Mouse (Mus musculus) MEL (cell line): ENCODE data around the gene Edc3. TPM values are rescaled to one million over a fixed set of nuclear protein-coding genes. Genes with fewer than 3 reads are reported as not detected.

Experiments
- DNase-seq: peaks from one replicate; pipeline ENCODE4 v3.0.0; 2011; ENCODE audit warnings: low read depth, low spot score
- H3K27ac ChIP-seq: 2 replicates; pipeline ENCODE4 v1.5.1; 2012; ENCODE audit warnings: low read depth, mild to moderate bottlenecking, control low read depth, low read length, moderate library complexity; ENCODE audit not compliant: control insufficient read depth
- H3K27me3 ChIP-seq, 2 experiments: fragments of 150-350 bp in 1 of 2; sonication (generic) in 1 of 2; 2 replicates each; pipeline ENCODE4 v1.6.1; 2012; ENCODE audit warnings: low read length in 2 of 2, mild to moderate bottlenecking in 2 of 2, improper control_type of control experiment in 1 of 2, moderate library complexity in 1 of 2; ENCODE audit not compliant: insufficient read depth in 2 of 2, control insufficient read depth in 1 of 2
- H3K36me3 ChIP-seq, 2 experiments: 2 replicates each; pipeline ENCODE4 v1.6.1; 2012 to 2014; ENCODE audit warnings: low read length in 2 of 2, improper control_type of control experiment in 1 of 2, inconsistent platforms in 1 of 2, mild to moderate bottlenecking in 1 of 2; ENCODE audit not compliant: insufficient read depth in 2 of 2, control insufficient read depth in 1 of 2
- H3K4me1 ChIP-seq, 2 experiments: fragments of 150-350 bp in 1 of 2; sonication (generic) in 1 of 2; 2 replicates each; pipeline ENCODE4 v1.6.1; 2012; ENCODE audit warnings: low read length in 2 of 2, improper control_type of control experiment in 1 of 2, mild to moderate bottlenecking in 1 of 2; ENCODE audit not compliant: insufficient read depth in 2 of 2, control insufficient read depth in 1 of 2
- H3K4me3 ChIP-seq, 2 experiments: fragments of 150-350 bp in 1 of 2; sonication (generic) in 1 of 2; 2 replicates each; pipeline ENCODE4 v1.5.1; 2012; ENCODE audit warnings: low read depth in 2 of 2, low read length in 2 of 2, mild to moderate bottlenecking in 2 of 2, moderate library complexity in 2 of 2, control low read depth in 1 of 2, improper control_type of control experiment in 1 of 2; ENCODE audit not compliant: control insufficient read depth in 1 of 2, insufficient read depth in 1 of 2
- H3K79me2 ChIP-seq: 2 replicates; pipeline ENCODE4 v1.6.1; 2012; ENCODE audit warnings: mild to moderate bottlenecking, low read length, moderate library complexity; ENCODE audit not compliant: control insufficient read depth, poor library complexity, insufficient read depth
- H3K9ac ChIP-seq: 2 replicates; pipeline ENCODE4 v1.6.1; 2012; ENCODE audit warnings: low read depth, mild to moderate bottlenecking, control low read depth, low read length, moderate library complexity; ENCODE audit not compliant: control insufficient read depth, poor library complexity, severe bottlenecking
- H3K9me3 ChIP-seq: fragments of 150-350 bp; sonication (generic); replicated peaks from 2 replicates; pipeline ENCODE4 v1.6.1; 2012; ENCODE audit warnings: mild to moderate bottlenecking, low read length, improper control_type of control experiment, moderate library complexity; ENCODE audit not compliant: insufficient read depth
- BHLHE40 ChIP-seq: IDR thresholded peaks from 2 replicates; pipeline ENCODE4 v1.6.1; 2012; ENCODE audit warnings: low read depth, mild to moderate bottlenecking, inconsistent platforms, low read length, improper control_type of control experiment, borderline replicate concordance
- CHD1 ChIP-seq: IDR thresholded peaks from 2 replicates; pipeline ENCODE4 v1.6.1; 2012; ENCODE audit warnings: low read depth, mild to moderate bottlenecking, inconsistent platforms, low read length, improper control_type of control experiment
- CHD2 ChIP-seq: IDR thresholded peaks from 2 replicates; pipeline ENCODE4 v1.6.1; 2011; ENCODE audit warnings: low read length, improper control_type of control experiment
- E2F4 ChIP-seq: IDR thresholded peaks from 2 replicates; pipeline ENCODE4 v1.6.1; 2011; ENCODE audit warnings: low read depth, low read length, improper control_type of control experiment, borderline replicate concordance
- ELF1 ChIP-seq: IDR thresholded peaks from 2 replicates; pipeline ENCODE4 v1.6.1; 2014; ENCODE audit warnings: low read depth, mild to moderate bottlenecking, inconsistent platforms, low read length, improper control_type of control experiment, moderate library complexity
- EP300 ChIP-seq, 2 experiments: IDR thresholded peaks; 2 replicates each; pipeline ENCODE4 v1.6.1; 2011; ENCODE audit warnings: improper control_type of control experiment in 2 of 2, low read length in 2 of 2, low read depth in 1 of 2, mild to moderate bottlenecking in 1 of 2
- ETS1 ChIP-seq: IDR thresholded peaks from 2 replicates; pipeline ENCODE4 v1.6.1; 2012; ENCODE audit warnings: low read depth, mild to moderate bottlenecking, inconsistent platforms, low read length, improper control_type of control experiment, moderate library complexity
- HCFC1 ChIP-seq: IDR thresholded peaks from 2 replicates; pipeline ENCODE4 v1.6.1; 2012; ENCODE audit warnings: low read depth, mild to moderate bottlenecking, inconsistent platforms, low read length, improper control_type of control experiment, moderate library complexity
- KAT2A ChIP-seq: conservative IDR thresholded peaks from 2 replicates; pipeline ENCODE4 v1.6.1; 2012; ENCODE audit warnings: low read depth, low read length, improper control_type of control experiment, inconsistent platforms
- MAZ ChIP-seq: IDR thresholded peaks from 2 replicates; pipeline ENCODE4 v1.6.1; 2012; ENCODE audit warnings: low read depth, mild to moderate bottlenecking, inconsistent platforms, low read length, improper control_type of control experiment
- NELFE ChIP-seq: IDR thresholded peaks from 2 replicates; pipeline ENCODE4 v1.6.1; 2011; ENCODE audit warnings: low read depth, low read length, improper control_type of control experiment
- NRF1 ChIP-seq: IDR thresholded peaks from 2 replicates; pipeline ENCODE4 v1.6.1; 2014; ENCODE audit warnings: low read depth, mild to moderate bottlenecking, inconsistent platforms, low read length, improper control_type of control experiment, moderate library complexity; ENCODE audit not compliant: poor library complexity, insufficient read depth, severe bottlenecking
- POLR2A ChIP-seq, 2 experiments: IDR thresholded peaks; 2 replicates each; pipeline ENCODE4 v1.6.1; 2011 to 2012; ENCODE audit warnings: low read length in 2 of 2, mild to moderate bottlenecking in 2 of 2, control low read depth in 1 of 2, improper control_type of control experiment in 1 of 2, low read depth in 1 of 2, moderate library complexity in 1 of 2; ENCODE audit not compliant: control insufficient read depth in 1 of 2, insufficient read depth in 1 of 2, poor library complexity in 1 of 2
- POLR2AphosphoS2 ChIP-seq: IDR thresholded peaks from 2 replicates; pipeline ENCODE4 v1.6.1; 2011; ENCODE audit warnings: low read length, improper control_type of control experiment
- SIN3A ChIP-seq: IDR thresholded peaks from 2 replicates; pipeline ENCODE4 v1.6.1; 2012; ENCODE audit warnings: low read length, improper control_type of control experiment, inconsistent platforms
- TAL1 ChIP-seq: IDR thresholded peaks from 2 replicates; pipeline ENCODE4 v1.6.1; 2012; ENCODE audit warnings: mild to moderate bottlenecking, inconsistent platforms, low read length, moderate library complexity, mixed read lengths
- TCF12 ChIP-seq: IDR thresholded peaks from 2 replicates; pipeline ENCODE4 v1.6.1; 2014; ENCODE audit warnings: low read depth, mild to moderate bottlenecking, inconsistent platforms, low read length, improper control_type of control experiment, moderate library complexity
- UBTF ChIP-seq: IDR thresholded peaks from 2 replicates; pipeline ENCODE4 v1.6.1; 2012; ENCODE audit warnings: low read depth, mild to moderate bottlenecking, inconsistent platforms, low read length, improper control_type of control experiment, moderate library complexity, borderline replicate concordance; ENCODE audit not compliant: insufficient read depth
- ZC3H11A ChIP-seq: IDR thresholded peaks from 2 replicates; pipeline ENCODE4 v1.6.1; 2012; ENCODE audit warnings: low read depth, mild to moderate bottlenecking, inconsistent platforms, low read length, improper control_type of control experiment
- ZKSCAN1 ChIP-seq: IDR thresholded peaks from 2 replicates; pipeline ENCODE4 v1.6.1; 2012; ENCODE audit warnings: low read depth, mild to moderate bottlenecking, inconsistent platforms, low read length, improper control_type of control experiment, moderate library complexity
- polyA plus RNA-seq, 2 experiments: library from polyadenylated mRNA; stranded (reverse) in 1 of 2; unstranded in 1 of 2; fragments of >175 nt in 1 of 2; fragments of >200 nt in 1 of 2; gene quantifications; 2 replicates each; pipeline versions ENCODE4 v1.2.1 to v1.2.4; 2012; ENCODE audit warnings: low replicate concordance in 2 of 2, low read depth in 1 of 2; ENCODE audit not compliant: insufficient read length in 2 of 2, insufficient read depth in 1 of 2, missing spikeins in 1 of 2
- total RNA-seq: library from RNA; depleted of rRNA; stranded (reverse); fragments of 300-350 nt; gene quantifications from 2 replicates; pipeline ENCODE4 v1.2.3, GENCODE M21; 2012; rRNA removed

The Edc3 gene
- 7.2 and 8.0 TPM in 2 replicates for total RNA-seq
- 10 to 100 TPM in 1 of 2 experiments, not detected in 1; 25.7 TPM for polyA plus RNA-seq

DNA sequence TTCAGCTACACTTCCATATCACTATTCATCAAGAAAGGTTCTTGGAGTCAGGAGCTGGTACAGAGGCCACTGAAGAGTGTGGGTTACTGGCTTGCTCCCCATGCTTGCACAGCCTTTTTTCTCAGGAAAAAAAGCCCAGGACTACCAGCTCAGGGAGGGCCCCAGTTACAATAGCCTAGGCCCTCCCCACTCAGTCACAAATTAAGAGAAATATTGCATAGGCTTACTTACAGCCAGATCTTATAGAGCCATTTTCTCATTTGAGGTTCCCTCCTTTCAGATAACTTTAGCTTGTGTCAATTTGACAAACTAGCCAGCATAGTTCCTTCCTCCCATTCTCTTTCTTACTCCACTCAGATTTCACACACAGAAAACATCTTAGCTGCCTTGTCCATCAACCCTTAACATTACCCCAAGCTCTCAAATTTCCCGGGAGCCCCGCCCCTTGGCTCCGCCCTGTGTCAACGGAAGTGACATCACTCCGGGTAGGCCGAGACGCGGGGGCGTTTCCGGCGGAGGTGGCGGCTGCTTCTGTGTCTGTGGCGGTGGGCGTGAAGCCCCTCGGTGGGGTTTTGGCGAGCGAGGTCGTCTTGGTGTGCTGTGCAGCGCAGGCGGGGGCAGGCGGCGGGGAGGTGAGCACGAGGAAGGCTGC, at the start of gene Edc3:
TSS of gene Edc3 (plus strand) at position 473 of the 652 bp plus-strand sequence.
- Histone ChIP-seq H3K27ac (peak within 1 kb of the TSS; percentile 65), H3K9me3 (no peaks in the 10 kb centered on the region), H3K4me3 (peak within 1 kb of the TSS; percentile 84 to 91), H3K36me3 (peaks cover 3 to 8% of the 10 kb centered on the region in 2 experiments; a peak in 3 of 4 replicates), H3K79me2 (peaks cover 22% of the 10 kb centered on the region), H3K9ac (peak within 1 kb of the TSS; percentile 85), H3K4me1 (peaks cover 0 to 3% of the 10 kb centered on the region in 2 experiments; a peak in 1 of 4 replicates), H3K27me3 (peaks cover 1 to 2% of the 10 kb centered on the region in 2 experiments; a peak in 2 of 4 replicates)
- no peak for TF ChIP-seq CHD1
- TF ChIP-seq NRF1 = no peak
- TF ChIP-seq UBTF = no peak
- TF ChIP-seq BHLHE40 = no peak
- TF ChIP-seq ELF1 = peak; percentile 77
- TF ChIP-seq E2F4 = no peak
- TF ChIP-seq EP300 (IDR thresholded peaks at IDR 0.05; ENCODE audit: low read depth in 1 of 2, low read length in 2 of 2) = 0 out of 4 replicates have a peak, but pooled peaks of 1 of the 2 experiments have one; percentile 25
- peak; percentile 84 for TF ChIP-seq HCFC1
- peak; percentile 80; the same call in 1 of the 2 replicates for TF ChIP-seq MAZ
- TF ChIP-seq SIN3A = peak; percentile 69
- TF ChIP-seq TAL1 = no peak
- no peak for TF ChIP-seq ZC3H11A
- peak; percentile 83; the same call in 1 of the 2 replicates for TF ChIP-seq POLR2AphosphoS2
- TF ChIP-seq POLR2A (IDR thresholded peaks at IDR 0.05; ENCODE audit: control insufficient read depth in 1 of 2, insufficient read depth in 1 of 2, low read depth in 1 of 2, low read length in 2 of 2, poor library complexity in 1 of 2) = peak; percentile 51 to 73; a peak in 3 of 4 replicates
- peak; percentile 79 for TF ChIP-seq NELFE
- peak; percentile 29; the same call in 1 of the 2 replicates for TF ChIP-seq TCF12
- TF ChIP-seq CHD2 = no peak
- 0 out of 2 replicates have a peak, but pooled peaks have one; percentile 45 for TF ChIP-seq ETS1
- TF ChIP-seq KAT2A = no peak; the same call in 1 of the 2 replicates
- no peak for TF ChIP-seq ZKSCAN1
- peak; percentile 95 for DNase-seq
